Mouse (Mus musculus) forebrain, embryonic 12.5 days (tissue): ENCODE results near the gene Vps26a. TPM values are rescaled to one million over a fixed set of nuclear protein-coding genes. Genes with fewer than 3 reads are reported as not detected.

Source experiments
- ATAC-seq: fragments of 200-750 bp; cut with Nextera tagmentation; 2 replicates; pipeline ENCODE4 v1.8.0; 2017; ENCODE audit warnings: moderate TSS enrichment; ENCODE audit not compliant: low FRiP score
- H3K27ac ChIP-seq: fragments of 300-500 bp; sonication (generic); 2 replicates; pipeline ENCODE4 v1.5.1; 2016; ENCODE audit warnings: mild to moderate bottlenecking
- H3K27me3 ChIP-seq: fragments of 300-500 bp; sonication (generic); 2 replicates; pipeline ENCODE4 v1.6.1; 2016; ENCODE audit warnings: mild to moderate bottlenecking
- H3K36me3 ChIP-seq: fragments of 300-500 bp; sonication (generic); replicated peaks from 2 replicates; pipeline ENCODE4 v1.6.1; 2016; ENCODE audit warnings: mild to moderate bottlenecking
- H3K4me1 ChIP-seq: fragments of 300-500 bp; sonication (generic); 2 replicates; pipeline ENCODE4 v1.6.1; 2016
- H3K4me2 ChIP-seq: fragments of 300-500 bp; sonication (generic); 2 replicates; pipeline ENCODE4 v1.6.1; 2016; ENCODE audit warnings: mild to moderate bottlenecking, moderate library complexity
- H3K4me3 ChIP-seq: fragments of 300-500 bp; sonication (generic); replicated peaks from 2 replicates; pipeline ENCODE4 v1.5.1; 2016; ENCODE audit warnings: mild to moderate bottlenecking
- H3K9ac ChIP-seq: fragments of 300-500 bp; sonication (generic); 2 replicates; pipeline ENCODE4 v1.6.1; 2016; ENCODE audit warnings: mild to moderate bottlenecking
- H3K9me3 ChIP-seq: fragments of 300-500 bp; sonication (generic); 2 replicates; pipeline ENCODE4 v1.6.1; 2016
- WGBS: fragments of 180-500 bp; shearing (Covaris S2); methylation state at CpG from one replicate; pipeline ENCODE4 v1.1.7; 2016; 5-methylcytosine and 5-hydroxymethylcytosine counted together
- polyA plus RNA-seq: library from polyadenylated mRNA; unstranded; fragments of >200 nt; fragmentation: Nextera tagmentation; extraction: Ambion mirVana; gene quantifications from 2 replicates; pipeline ENCODE4 v1.2.1, GENCODE M21; 2016

The Vps26a gene
- 89.7 and 95.6 TPM in 2 replicates for polyA plus RNA-seq

DNA sequence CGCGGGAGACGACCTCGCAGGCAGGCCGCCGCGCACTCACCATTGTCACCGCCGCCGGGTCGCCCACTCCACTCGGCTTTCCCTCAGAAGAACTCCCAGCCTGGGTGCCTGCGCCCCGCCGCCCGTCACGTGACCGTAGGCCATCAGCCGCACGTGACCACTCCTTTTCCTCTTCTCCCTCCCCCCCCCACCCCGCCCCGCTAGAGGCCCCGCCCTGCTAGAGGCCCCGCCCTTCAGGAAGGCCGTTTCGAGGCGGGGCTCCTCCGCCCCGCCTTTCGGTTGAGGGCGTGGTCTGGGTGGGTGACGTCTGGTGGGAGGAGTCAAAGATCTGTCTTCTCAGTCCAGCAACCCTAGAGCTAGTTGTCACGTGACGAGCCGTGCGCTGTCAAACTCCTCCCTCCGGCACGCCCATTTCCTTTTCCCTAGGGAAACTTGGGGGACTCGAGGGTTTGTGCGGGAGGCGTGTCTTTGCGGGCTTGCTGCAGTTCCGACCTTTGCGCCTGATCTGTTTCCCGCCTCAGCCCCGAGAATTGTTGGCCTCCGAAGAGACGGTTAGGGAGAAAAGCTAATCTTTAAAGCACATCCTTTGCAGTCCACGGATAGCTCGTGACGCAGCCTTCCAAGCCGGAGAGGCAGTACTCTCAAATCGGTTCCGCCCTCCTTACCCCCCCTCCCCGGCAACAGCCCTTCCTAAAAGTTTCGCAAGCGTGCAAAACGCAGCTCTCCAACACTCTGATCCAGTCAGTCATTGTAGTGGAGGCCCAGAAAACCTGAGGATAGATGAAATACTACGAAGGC is at the start of gene Vps26a:
TSS of gene Vps26a (minus strand) at position 188 of the 798 bp plus-strand sequence.
- Histone ChIP-seq H3K9me3 (no peaks in the 10 kb centered on the region), H3K36me3 (no peaks in the 10 kb centered on the region), H3K27ac (peak within 1 kb of the TSS; percentile 82), H3K4me3 (peak within 1 kb of the TSS; percentile 67), H3K4me2 (peak within 1 kb of the TSS; percentile 76), H3K9ac (peak within 1 kb of the TSS; percentile 86), H3K27me3 (no peaks in the 10 kb centered on the region), H3K4me1 (peaks cover 17% of the 10 kb centered on the region)
- under 1% methylated on average over 49 of the region's 59 CpGs for WGBS
- peak; percentile 94 for ATAC-seq

DNA sequence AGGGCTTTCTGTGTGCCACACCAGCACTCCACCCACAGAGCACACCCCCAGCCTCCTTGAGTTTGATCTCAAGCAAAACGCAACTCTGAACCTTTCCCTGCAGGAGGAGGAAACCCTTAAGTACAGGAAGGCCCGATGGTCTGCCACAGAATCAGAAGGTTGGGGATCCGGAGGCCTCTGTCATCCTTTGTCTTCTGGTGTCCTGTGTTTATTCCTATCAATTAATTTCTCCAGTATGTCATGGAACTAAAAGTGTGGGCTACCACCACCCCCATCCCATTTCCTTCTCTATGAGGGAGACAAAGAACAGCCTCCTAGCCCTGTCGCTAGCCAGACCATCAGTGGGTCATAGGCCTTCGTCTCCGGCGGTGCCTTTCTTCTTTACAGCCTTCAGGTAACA is 47.9 kb upstream of the Vps26a start:
- no peaks in the 10 kb centered on the region for H3K9me3 ChIP-seq
- no peak for ATAC-seq
- no peak overlapping the region for H3K9ac ChIP-seq
- H3K4me2 ChIP-seq = no peak overlapping the region
- no peaks in the 10 kb centered on the region for H3K4me1 ChIP-seq
- no peak overlapping the region for H3K27ac ChIP-seq
- WGBS = 84% methylated on average over 7 of the region's 7 CpGs
- no peaks in the 10 kb centered on the region for H3K27me3 ChIP-seq
- H3K4me3 ChIP-seq = no peak overlapping the region
- no peaks in the 10 kb centered on the region for H3K36me3 ChIP-seq

DNA sequence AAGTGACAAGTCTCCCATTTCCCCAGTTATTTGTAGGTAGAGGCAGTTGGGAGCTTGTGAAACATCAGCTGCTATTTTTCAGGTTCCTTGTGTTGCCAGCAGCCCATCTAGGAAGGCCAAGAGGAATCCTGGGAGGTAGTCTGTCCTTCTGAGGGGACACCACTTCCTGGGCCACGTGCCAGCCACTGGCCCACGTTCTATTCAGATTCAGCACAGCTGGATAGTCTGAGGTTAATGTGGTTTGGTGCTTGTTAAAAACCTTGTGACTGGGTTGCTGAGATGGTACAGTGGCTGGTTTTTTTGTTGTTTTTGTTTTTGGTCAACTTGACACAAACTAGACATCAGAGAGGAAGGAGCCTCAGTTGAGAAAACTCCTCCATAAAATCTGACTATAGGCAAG is 46.2 kb upstream of the Vps26a start:
- no peak overlapping the region for H3K27ac ChIP-seq
- no peaks in the 10 kb centered on the region for H3K27me3 ChIP-seq
- no peak overlapping the region for H3K4me3 ChIP-seq
- no peaks in the 10 kb centered on the region for H3K9me3 ChIP-seq
- no peak for ATAC-seq
- H3K36me3 ChIP-seq = no peaks in the 10 kb centered on the region
- no peaks in the 10 kb centered on the region for H3K4me1 ChIP-seq
- no peak overlapping the region for H3K4me2 ChIP-seq
- WGBS = 55% methylated on average over 2 of the region's 2 CpGs
- H3K9ac ChIP-seq = no peak overlapping the region

DNA sequence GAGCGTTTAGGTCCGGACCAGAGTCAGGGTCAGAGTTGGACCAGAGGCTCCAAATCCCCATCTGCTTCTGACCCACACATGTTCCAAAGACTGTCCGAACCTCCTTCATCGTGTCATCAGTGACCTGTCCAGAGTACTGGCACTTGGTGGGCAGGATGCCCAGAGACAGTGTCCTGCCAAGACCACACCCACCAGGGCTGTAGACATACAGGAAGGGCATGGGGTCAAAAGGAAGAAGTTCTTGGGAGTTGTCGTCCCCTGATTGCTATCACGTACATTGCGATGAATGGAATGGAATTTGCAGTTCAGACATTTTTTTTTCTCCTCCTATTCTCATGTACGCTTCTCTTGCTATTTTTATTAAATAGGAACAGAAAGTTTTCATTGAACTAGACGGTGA is 43.6 kb upstream of the Vps26a start:
- ATAC-seq = no peak
- no peaks in the 10 kb centered on the region for H3K36me3 ChIP-seq
- H3K27me3 ChIP-seq = no peaks in the 10 kb centered on the region
- no peak overlapping the region for H3K9ac ChIP-seq
- no peaks in the 10 kb centered on the region for H3K4me1 ChIP-seq
- no peaks in the 10 kb centered on the region for H3K9me3 ChIP-seq
- no peak overlapping the region for H3K4me2 ChIP-seq
- H3K4me3 ChIP-seq = no peak overlapping the region
- H3K27ac ChIP-seq = no peak overlapping the region
- 87% methylated on average over 9 of the region's 9 CpGs for WGBS

DNA sequence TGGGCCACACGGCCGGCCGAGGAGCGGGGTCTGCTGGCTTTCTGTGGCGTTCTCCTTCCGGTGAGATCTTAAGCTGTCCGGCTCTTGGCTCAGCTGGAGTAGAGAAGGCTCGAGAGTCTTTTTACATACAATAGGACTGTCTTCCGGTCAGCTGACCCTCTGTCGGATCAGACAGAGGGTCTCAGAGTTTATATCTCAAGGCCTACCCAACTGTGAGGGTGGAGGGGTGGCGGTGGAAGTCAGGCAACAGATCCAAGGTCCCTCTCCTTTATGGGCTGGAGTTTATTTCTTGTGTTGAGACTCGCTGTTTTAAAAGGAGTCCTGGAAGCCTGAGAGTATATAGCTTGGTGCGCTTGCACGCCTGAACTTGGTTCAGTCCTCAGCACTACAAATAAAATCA is 40.7 kb upstream of the Vps26a start, which contains the start of gene Srgn:
TSS of gene Srgn (minus strand) at position 101 of the 400 bp plus-strand sequence.
- Histone ChIP-seq H3K9ac (no peak within 1 kb of the TSS), H3K4me2 (no peak within 1 kb of the TSS), H3K4me1 (no peaks in the 10 kb centered on the region), H3K36me3 (no peaks in the 10 kb centered on the region), H3K27ac (no peak within 1 kb of the TSS), H3K4me3 (no peak within 1 kb of the TSS), H3K27me3 (no peaks in the 10 kb centered on the region), H3K9me3 (no peaks in the 10 kb centered on the region)
- WGBS = 87% methylated on average over 14 of the region's 14 CpGs
- no peak for ATAC-seq

DNA sequence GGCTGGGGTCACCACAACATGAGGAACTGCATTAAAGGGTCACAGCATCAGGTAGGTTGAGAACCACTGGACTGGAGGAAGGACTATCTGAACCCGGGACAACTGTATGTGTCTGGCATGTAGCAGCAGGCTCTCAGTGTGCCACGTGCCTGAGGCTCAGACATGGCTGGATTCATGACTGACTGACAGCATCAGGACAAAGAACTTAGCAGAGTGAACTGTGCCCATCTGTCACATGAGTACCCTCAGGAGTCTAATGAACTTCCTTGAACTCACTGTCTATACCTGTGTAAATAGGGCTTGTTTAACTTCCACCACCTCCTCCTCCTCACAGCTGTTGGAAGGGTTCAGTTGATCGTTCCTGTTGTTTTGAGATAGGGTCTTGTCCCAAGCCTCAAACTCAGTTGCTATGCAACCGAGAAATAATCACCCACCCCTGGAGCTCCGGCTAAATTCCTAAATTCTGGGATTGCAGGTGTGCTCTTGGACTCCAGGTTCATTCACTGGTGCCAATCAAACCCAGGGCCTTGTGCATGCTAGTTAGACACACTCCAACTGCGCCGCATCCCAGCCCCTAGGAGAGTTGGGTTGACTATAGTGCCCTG is 35.8 kb upstream of the Vps26a start:
- H3K27me3 ChIP-seq = no peaks in the 10 kb centered on the region
- no peak overlapping the region for H3K4me2 ChIP-seq
- no peak overlapping the region for H3K4me3 ChIP-seq
- no peaks in the 10 kb centered on the region for H3K4me1 ChIP-seq
- 81% methylated on average over 7 of the region's 7 CpGs for WGBS
- H3K9me3 ChIP-seq = no peaks in the 10 kb centered on the region
- no peak overlapping the region for H3K27ac ChIP-seq
- H3K36me3 ChIP-seq = no peaks in the 10 kb centered on the region
- no peak overlapping the region for H3K9ac ChIP-seq
- ATAC-seq = no peak

DNA sequence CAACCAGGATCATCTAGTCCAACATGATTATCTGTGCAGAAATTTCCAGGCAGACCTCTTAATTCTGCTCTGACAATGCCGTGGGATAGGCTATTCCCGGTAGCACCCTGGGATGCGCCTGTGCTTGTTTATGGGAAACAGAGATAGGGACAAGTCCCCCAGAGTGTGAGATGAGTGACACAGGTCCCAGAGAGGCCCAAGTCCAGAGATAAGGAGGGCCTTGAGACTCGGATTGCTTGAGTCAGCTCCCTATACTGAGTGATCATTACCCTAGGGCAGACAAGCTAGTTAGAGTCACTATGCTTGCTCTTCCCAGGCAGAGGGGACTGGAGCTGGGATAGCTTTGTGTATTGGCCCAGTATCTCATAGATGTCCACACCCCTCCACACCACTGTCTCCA is 35.2 kb upstream of the Vps26a start:
- no peak overlapping the region for H3K4me2 ChIP-seq
- no peak for ATAC-seq
- H3K27ac ChIP-seq = no peak overlapping the region
- no peak overlapping the region for H3K4me3 ChIP-seq
- H3K4me1 ChIP-seq = no peaks in the 10 kb centered on the region
- no peaks in the 10 kb centered on the region for H3K36me3 ChIP-seq
- no peak overlapping the region for H3K9ac ChIP-seq
- H3K9me3 ChIP-seq = no peaks in the 10 kb centered on the region
- 89% methylated on average over 4 of the region's 4 CpGs for WGBS
- H3K27me3 ChIP-seq = no peaks in the 10 kb centered on the region

DNA sequence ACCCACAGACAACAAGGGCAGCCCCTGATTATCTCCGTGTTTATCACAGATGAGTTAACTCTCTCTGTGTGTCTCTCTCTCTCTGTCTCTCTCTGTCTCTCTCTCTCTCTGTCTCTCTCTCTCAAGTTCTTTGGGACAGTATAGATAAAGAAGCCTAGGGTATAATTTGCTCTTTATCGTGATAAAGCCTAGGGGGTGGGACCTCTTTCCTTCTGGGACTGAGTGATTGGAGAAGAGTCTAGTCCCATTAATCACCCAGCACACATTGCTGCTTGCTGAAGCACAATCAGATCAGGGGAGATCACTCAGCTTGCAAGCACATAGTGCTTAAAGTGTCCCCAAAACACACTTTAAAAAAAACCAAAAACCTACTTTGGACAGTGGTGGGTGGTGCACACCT is 34.3 kb upstream of the Vps26a start:
- no peak for ATAC-seq
- no peak overlapping the region for H3K9ac ChIP-seq
- H3K36me3 ChIP-seq = no peaks in the 10 kb centered on the region
- no peaks in the 10 kb centered on the region for H3K4me1 ChIP-seq
- WGBS = 66% methylated on average over 2 of the region's 2 CpGs
- H3K9me3 ChIP-seq = no peaks in the 10 kb centered on the region
- H3K4me2 ChIP-seq = no peak overlapping the region
- no peak overlapping the region for H3K27ac ChIP-seq
- H3K27me3 ChIP-seq = no peaks in the 10 kb centered on the region
- no peak overlapping the region for H3K4me3 ChIP-seq

DNA sequence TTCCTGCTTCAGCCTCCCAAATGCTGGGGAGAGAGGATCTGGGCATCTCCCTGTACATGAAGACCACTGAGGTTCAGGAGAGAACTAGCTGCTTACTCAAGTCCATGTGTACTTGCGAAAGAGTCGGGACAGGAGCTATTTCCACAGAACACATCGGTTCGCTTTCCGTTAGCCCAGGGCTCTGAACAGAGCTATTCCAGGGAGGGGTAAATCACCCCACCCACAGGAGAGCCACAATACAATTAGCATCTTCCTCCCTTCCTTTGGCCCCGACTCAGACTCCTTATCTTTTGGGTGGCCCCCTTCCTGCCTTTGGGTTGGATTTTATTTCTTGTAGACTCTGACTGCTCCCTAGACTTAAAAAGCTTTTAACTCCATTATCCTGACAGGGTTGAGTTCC is 30.9 kb upstream of the Vps26a start:
- Histone ChIP-seq H3K36me3 (no peaks in the 10 kb centered on the region), H3K4me1 (no peaks in the 10 kb centered on the region), H3K27me3 (no peaks in the 10 kb centered on the region), H3K4me3 (no peak overlapping the region), H3K9ac (no peak overlapping the region), H3K9me3 (no peaks in the 10 kb centered on the region), H3K4me2 (no peak overlapping the region), H3K27ac (no peak overlapping the region)
- 86% methylated on average over 6 of the region's 6 CpGs for WGBS
- ATAC-seq = no peak

DNA sequence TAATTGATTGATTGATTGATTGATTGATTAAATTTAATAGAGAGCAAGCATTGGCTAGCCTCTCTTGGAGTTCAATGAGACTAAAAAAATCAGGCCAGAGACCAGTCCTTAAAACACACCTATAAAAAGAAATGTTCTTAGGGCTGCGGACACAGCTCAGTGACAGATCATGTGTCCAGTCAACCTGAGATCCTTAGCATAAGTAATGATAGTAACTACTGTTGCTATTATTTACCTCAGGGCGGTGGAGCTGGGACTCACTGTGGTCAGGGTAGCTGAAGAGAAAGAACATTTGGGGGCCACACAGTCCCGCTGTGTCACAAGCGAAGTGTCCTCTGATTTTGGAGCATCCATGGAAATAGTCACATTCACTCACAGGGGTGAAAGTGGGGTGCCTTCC is 26.2 kb upstream of the Vps26a start:
- no peak for ATAC-seq
- Histone ChIP-seq H3K27ac (no peak overlapping the region), H3K4me1 (peaks cover 4% of the 10 kb centered on the region), H3K36me3 (no peaks in the 10 kb centered on the region), H3K9me3 (no peaks in the 10 kb centered on the region), H3K27me3 (peaks cover 14% of the 10 kb centered on the region), H3K4me2 (no peak overlapping the region), H3K4me3 (no peak overlapping the region), H3K9ac (no peak overlapping the region)
- WGBS = 90% methylated on average over 4 of the region's 4 CpGs

DNA sequence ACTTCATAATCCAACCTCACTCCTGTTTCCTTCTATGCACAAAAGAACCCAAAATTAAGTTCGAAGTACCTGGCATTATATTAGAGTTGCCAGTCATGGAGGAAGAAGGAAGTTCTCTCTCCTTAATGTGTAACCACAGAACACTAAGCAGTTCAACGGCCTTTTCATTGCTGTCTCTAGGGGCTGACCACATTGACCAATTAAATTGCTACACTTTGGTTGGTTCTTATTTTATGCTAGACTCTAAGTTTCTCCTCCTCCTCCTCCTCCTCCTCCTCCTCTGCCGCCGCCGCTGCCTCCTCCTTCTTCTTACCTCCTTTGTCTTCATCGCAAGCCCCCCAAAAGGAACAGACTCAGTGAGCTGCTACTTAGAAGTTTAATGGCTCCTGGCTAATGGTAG is 24.9 kb upstream of the Vps26a start:
- WGBS = 78% methylated on average over 6 of the region's 6 CpGs

DNA sequence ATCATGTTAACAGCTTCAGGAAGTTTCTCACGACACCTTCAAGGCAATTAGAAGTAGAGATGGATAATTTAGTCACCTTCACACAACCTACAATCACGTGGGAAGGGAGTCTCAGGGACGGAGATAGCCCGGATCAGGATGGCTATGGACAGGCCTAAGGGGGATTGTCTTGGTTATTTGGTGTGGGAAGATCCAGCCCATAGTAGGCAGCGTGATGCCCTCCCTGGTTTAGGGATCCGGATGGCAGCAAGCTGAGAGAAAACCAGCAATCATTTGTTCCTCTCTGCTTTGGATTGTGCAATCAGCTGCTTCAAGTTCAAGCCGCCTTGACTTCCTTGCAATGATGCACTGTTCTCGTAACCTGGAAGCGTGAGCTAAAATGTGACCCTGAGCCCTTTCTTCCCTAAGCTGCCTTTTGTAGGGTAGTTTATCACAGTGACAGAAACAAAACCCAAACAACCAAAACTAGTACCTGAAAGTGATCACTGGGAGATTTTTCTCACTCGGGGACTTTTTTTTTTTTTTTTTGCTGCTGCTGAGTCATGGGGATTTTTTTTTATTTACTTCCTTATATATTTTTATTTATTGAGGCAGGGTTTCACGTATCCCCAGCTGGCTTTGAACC is 22.5 kb upstream of the Vps26a start:
- no peak for ATAC-seq
- Histone ChIP-seq H3K27ac (no peak overlapping the region), H3K9me3 (no peaks in the 10 kb centered on the region), H3K27me3 (peaks cover 23% of the 10 kb centered on the region), H3K36me3 (no peaks in the 10 kb centered on the region), H3K4me2 (no peak overlapping the region), H3K4me1 (peaks cover 4% of the 10 kb centered on the region), H3K4me3 (no peak overlapping the region), H3K9ac (no peak overlapping the region)
- WGBS = 63% methylated on average over 11 of the region's 11 CpGs

More for the DNA sequence above, 24.9 kb upstream of the Vps26a start:
- no peak overlapping the region for H3K9ac ChIP-seq
- no peak overlapping the region for H3K27ac ChIP-seq
- no peaks in the 10 kb centered on the region for H3K36me3 ChIP-seq
- ATAC-seq = no peak
- H3K4me2 ChIP-seq = no peak overlapping the region
- H3K4me3 ChIP-seq = no peak overlapping the region
- H3K27me3 ChIP-seq = peaks cover 17% of the 10 kb centered on the region
- peaks cover 4% of the 10 kb centered on the region for H3K4me1 ChIP-seq
- H3K9me3 ChIP-seq = no peaks in the 10 kb centered on the region
